Mouse (Mus musculus) C2C12 (cell line): Measurements from ENCODE around the gene Asf1b.

ENCODE experiments used
- CEBPB ChIP-seq: IDR thresholded peaks from one replicate; pipeline ENCODE4 v1.6.1; 2011; ENCODE audit warnings: low read depth, mild to moderate bottlenecking, control low read depth, moderate library complexity
- CTCF ChIP-seq: IDR thresholded peaks from one replicate; pipeline ENCODE4 v1.5.1; 2011; ENCODE audit not compliant: control insufficient read depth, insufficient read depth, insufficient read length

- TF ChIP-seq CTCF: no peak
- TF ChIP-seq CEBPB: no peak
Observed at GRCm38 (mm10) chr8:83981533-83981932, 26.2 kb downstream of the Asf1b start.
